Mouse (Mus musculus): ENCODE measurements around the gene Iqce. TPM values are rescaled to one million over a fixed set of nuclear protein-coding genes. Genes with fewer than 3 reads are reported as not detected.

Iqce gene
- total and polyA plus RNA-seq, 3 experiments: 2.2 to 11.2 (median 5.3) TPM

GRCm38 (mm10) chr5:140659607-140660272 lies 42.4 kb downstream of the Iqce start:
- peaks cover 9 to 42% of the 10 kb centered on the region in 2 experiments for H3K4me1 ChIP-seq (ENCODE audit: control insufficient read depth in 1 of 2, insufficient read depth in 2 of 2)
- no peaks in the 10 kb centered on the region for H3K79me2 ChIP-seq (replicated peaks; ENCODE audit: control insufficient read depth, extremely low read depth, insufficient read depth, poor library complexity, severe bottlenecking)
- dilution Hi-C loops (cut with MboI; ENCODE audit: extremely low pct_ligation_motif_present, extremely low pct_unique_long_range_greater_than_20kb, low sequenced_read_pairs) (no loop called here), in situ Hi-C loops (cut with MboI; ENCODE audit: low pct_ligation_motif_present, low pct_unique_long_range_greater_than_20kb, low sequenced_read_pairs) (no loop called here)
- TF ChIP-seq E2F4 (IDR thresholded peaks at IDR 0.05; ENCODE audit: insufficient replicate concordance, low read depth, low read length): no peak
- TF ChIP-seq HCFC1 (IDR thresholded peaks at IDR 0.05; ENCODE audit: low read depth, low read length): no peak
- no peak for TF ChIP-seq ZNF384 (IDR thresholded peaks at IDR 0.05; ENCODE audit: low read depth, low read length)
- no peak for TF ChIP-seq UBTF (IDR thresholded peaks at IDR 0.05; ENCODE audit: low read depth, low read length)
- no peak overlapping the region for H3K4me2 ChIP-seq (ENCODE audit: insufficient read depth, low read depth, poor library complexity, severe bottlenecking)
- H3K9me3 ChIP-seq (replicated peaks; ENCODE audit: low read length): no peaks in the 10 kb centered on the region
- no peak overlapping the region for H3K27ac ChIP-seq (ENCODE audit: insufficient read depth, low read depth)
- no peak for DNase-seq (ENCODE audit: extremely low read depth)
- H3K36me3 ChIP-seq (replicated peaks in 1 of 2; ENCODE audit: control insufficient read depth in 1 of 2, insufficient read depth in 1 of 2, low read length in 1 of 2): no peaks in the 10 kb centered on the region
- no peak overlapping the region for H3K9ac ChIP-seq (ENCODE audit: insufficient read depth, low read depth)
- H3K4me3 ChIP-seq (replicated peaks in 1 of 3; ENCODE audit: low read depth in 2 of 3, low read length in 2 of 3, poor library complexity in 1 of 3): no peak overlapping the region
- peaks cover 3% of the 10 kb centered on the region for H3K27me3 ChIP-seq (replicated peaks)

DNA sequence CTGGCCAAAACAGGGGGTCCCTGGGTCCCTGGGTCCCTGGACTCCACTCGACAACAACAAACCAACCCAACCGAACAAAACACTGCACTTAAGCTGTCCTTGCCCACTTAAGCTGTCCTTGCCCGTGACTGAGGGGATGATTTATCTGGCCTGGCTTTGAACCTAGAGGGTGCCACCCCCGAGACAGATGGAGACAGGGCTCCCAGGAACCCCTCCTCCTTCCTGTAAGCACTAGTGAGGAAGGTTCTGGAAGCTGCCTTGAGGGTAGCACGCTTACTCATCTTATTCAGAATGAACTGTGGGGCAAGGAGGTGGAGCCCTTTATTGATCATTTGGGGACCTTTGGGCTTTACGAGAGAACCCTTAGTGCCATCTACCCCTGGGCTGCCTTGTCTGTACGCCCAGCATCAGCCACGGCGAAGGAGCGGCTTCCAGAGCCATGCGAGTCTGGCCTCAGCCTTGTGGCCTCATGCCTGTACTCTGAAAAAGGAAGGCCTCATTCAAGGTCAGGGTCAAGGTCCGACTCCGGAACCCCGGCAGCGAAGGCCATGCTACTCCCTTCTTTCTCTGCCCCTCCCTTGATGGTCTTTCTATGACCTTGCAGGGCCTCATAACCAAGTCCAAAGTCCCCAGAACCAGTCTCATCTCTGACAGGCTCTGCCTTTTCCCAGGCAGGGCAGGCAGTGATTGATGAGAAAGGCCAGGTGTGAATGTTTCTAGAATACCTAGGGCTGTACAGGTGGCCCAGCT lies 47.9 kb downstream of the Iqce start:
- H3K4me3 ChIP-seq (replicated peaks in 1 of 3; ENCODE audit: low read depth in 2 of 3, low read length in 2 of 3, poor library complexity in 1 of 3): no peak overlapping the region
- TF ChIP-seq JUN (IDR thresholded peaks at IDR 0.05; ENCODE audit: insufficient read depth, low read depth, low read length): no peak
- no peak for TF ChIP-seq IRF4 (IDR thresholded peaks at IDR 0.05; ENCODE audit: low read depth, low read length)
- TF ChIP-seq ZC3H11A (IDR thresholded peaks at IDR 0.05; ENCODE audit: low read depth, low read length): no peak
- TF ChIP-seq USF1 (IDR thresholded peaks at IDR 0.05; ENCODE audit: low read depth, low read length): no peak
- no peak for TF ChIP-seq RAD21 (IDR thresholded peaks at IDR 0.05; ENCODE audit: low read depth, low read length)
- no peak for TF ChIP-seq GABPA (IDR thresholded peaks at IDR 0.05; ENCODE audit: insufficient replicate concordance, low read depth, low read length)
- TF ChIP-seq SIN3A (IDR thresholded peaks at IDR 0.05; ENCODE audit: low read length): no peak
- TF ChIP-seq JUND (conservative IDR thresholded peaks at IDR 0.05; ENCODE audit: low read depth, low read length): no peak
- no peak overlapping the region for H3K27ac ChIP-seq (ENCODE audit: insufficient read depth, low read depth)
- no peak overlapping the region for H3K4me2 ChIP-seq (ENCODE audit: insufficient read depth, low read depth, poor library complexity, severe bottlenecking)
- peaks cover 17% of the 10 kb centered on the region for H3K27me3 ChIP-seq (replicated peaks)
- no peaks in the 10 kb centered on the region for H3K36me3 ChIP-seq (replicated peaks in 1 of 2; ENCODE audit: control insufficient read depth in 1 of 2, insufficient read depth in 1 of 2, low read length in 1 of 2)
- dilution Hi-C loops (cut with MboI; ENCODE audit: extremely low pct_ligation_motif_present, extremely low pct_unique_long_range_greater_than_20kb, low sequenced_read_pairs) (no loop called here), in situ Hi-C loops (cut with MboI; ENCODE audit: low pct_ligation_motif_present, low pct_unique_long_range_greater_than_20kb, low sequenced_read_pairs) (no loop called here)
- H3K79me2 ChIP-seq (replicated peaks; ENCODE audit: control insufficient read depth, extremely low read depth, insufficient read depth, poor library complexity, severe bottlenecking): no peaks in the 10 kb centered on the region
- H3K4me1 ChIP-seq (ENCODE audit: control insufficient read depth in 1 of 2, insufficient read depth in 2 of 2): peaks cover 0 to 4% of the 10 kb centered on the region in 2 experiments; a peak in 2 of 4 replicates
- H3K9me3 ChIP-seq (replicated peaks; ENCODE audit: low read length): no peaks in the 10 kb centered on the region
- DNase-seq (ENCODE audit: extremely low read depth): no peak
- no peak overlapping the region for H3K9ac ChIP-seq (ENCODE audit: insufficient read depth, low read depth)
